Mouse (Mus musculus) lung, adult 2 months (tissue): ENCODE measurements around the gene Hipk2.

Source experiments
- CTCF ChIP-seq: fragments of 200-500 bp; IDR thresholded peaks from 2 replicates; pipeline ENCODE4 v1.5.1; 2011; ENCODE audit warnings: mild to moderate bottlenecking, low read length, control low read depth; ENCODE audit not compliant: insufficient read depth
- POLR2A ChIP-seq: fragments of 200-500 bp; IDR thresholded peaks from 2 replicates; pipeline ENCODE4 v1.6.1; 2011; ENCODE audit warnings: low read depth, mild to moderate bottlenecking, control low read depth, low read length, borderline replicate concordance; ENCODE audit errors: extremely low read depth

- TF ChIP-seq CTCF (no peak), POLR2A (no peak)
Observed at GRCm38 (mm10) chr6:38866357-38866756, 9.6 kb downstream of the Hipk2 start.
